In the genomic region with DNA sequence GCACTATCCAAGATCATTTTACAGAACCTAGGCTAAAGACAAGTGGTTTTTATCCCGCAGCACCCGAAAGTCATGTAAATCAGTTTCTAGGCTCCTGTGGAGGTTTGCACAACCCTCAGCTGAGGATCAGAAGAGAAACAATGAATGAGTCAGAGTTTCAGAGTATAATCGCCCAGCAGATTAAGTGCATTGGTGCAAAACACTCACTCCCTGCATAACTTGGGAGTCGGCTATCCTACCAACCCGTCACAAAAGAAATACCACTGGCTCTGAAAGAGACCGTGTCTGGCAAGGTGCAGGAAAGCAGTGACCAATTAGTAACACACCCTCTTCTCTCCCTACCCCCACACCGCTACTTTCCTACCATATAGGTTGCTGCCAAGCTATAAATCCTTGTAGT, we compare ENCODE assay signal across 8 mouse cellular contexts. TPM values are rescaled to one million over a fixed set of nuclear protein-coding genes. Genes with fewer than 3 reads are reported as not detected.
DNase-seq lines count a peak whose midpoint lies in the region; ATAC-seq and TF ChIP-seq lines count a peak whose summit lies in the region.

No protein-coding gene starts in this region.

- H3K4me1 ChIP-seq in erythroblast, embryonic 14.5 days (ENCODE audit: control insufficient read depth), result peaks cover 67% of the 10 kb centered on the region
- H3K4me1 ChIP-seq in embryonic facial prominence, embryonic 13.5 days, result peaks cover 30% of the 10 kb centered on the region
- peaks cover 22% of the 10 kb centered on the region for H3K4me1 ChIP-seq in intestine, embryonic 14.5 days (replicated peaks; ENCODE audit: control insufficient read depth, insufficient read depth, low read length)

- 3% methylated on average over 7 of the region's 7 CpGs for WGBS in embryonic facial prominence, embryonic 13.5 days
- 9% methylated on average over 7 of the region's 7 CpGs for WGBS in intestine, embryonic 14.5 days

- peaks cover 67% of the 10 kb centered on the region for H3K79me2 ChIP-seq in C2C12 (ENCODE audit: control insufficient read depth, insufficient read depth)

- peak overlapping the region; percentile 66 for H3K9ac ChIP-seq in embryonic facial prominence, embryonic 13.5 days
- H3K9ac ChIP-seq in intestine, embryonic 14.5 days (ENCODE audit: low read length), result peak overlapping the region; percentile 23; the same call in 1 of the 2 replicates

- no peaks in the 10 kb centered on the region for H3K9me3 ChIP-seq in erythroblast, embryonic 14.5 days (ENCODE audit: control insufficient read depth, low read length)
- no peaks in the 10 kb centered on the region for H3K9me3 ChIP-seq in embryonic facial prominence, embryonic 13.5 days
- H3K9me3 ChIP-seq in intestine, embryonic 14.5 days (ENCODE audit: control insufficient read depth, low read length), result no peaks in the 10 kb centered on the region

- ATAC-seq in erythroblast, adult 5-6 weeks (replicated peaks; ENCODE audit: low FRiP score, poor library complexity, severe bottlenecking), result no peak
- no peak for ATAC-seq in embryonic facial prominence, embryonic 13.5 days (ENCODE audit: insufficient number of reproducible peaks, insufficient read depth, low FRiP score, low TSS enrichment, low read depth)
- ATAC-seq in intestine, embryonic 14.5 days (replicated peaks; ENCODE audit: low FRiP score, low TSS enrichment, low read depth), result no peak
- no peak for ATAC-seq in granulocyte monocyte progenitor cell, adult 5-6 weeks (replicated peaks; ENCODE audit: poor library complexity, severe bottlenecking)

- TF ChIP-seq CTCF in C2C12 (IDR thresholded peaks at IDR 0.05; ENCODE audit: control insufficient read depth, insufficient read depth, insufficient read length), result no peak

- H3ac ChIP-seq in C2C12 (ENCODE audit: control insufficient read depth, insufficient read length, low read depth), result no peak overlapping the region

- H3K79me3 ChIP-seq in C2C12 (ENCODE audit: low read depth), result peaks cover 44% of the 10 kb centered on the region

- peak overlapping the region; percentile 81 for H3K27ac ChIP-seq in embryonic facial prominence, embryonic 13.5 days
- peak overlapping the region; percentile 78 for H3K27ac ChIP-seq in intestine, embryonic 14.5 days (ENCODE audit: low read depth)

- peak overlapping the region; percentile 89 for H3K4me2 ChIP-seq in embryonic facial prominence, embryonic 13.5 days
- peak overlapping the region; percentile 86 for H3K4me2 ChIP-seq in intestine, embryonic 14.5 days (ENCODE audit: low read length)

- peaks cover 65% of the 10 kb centered on the region for H3K36me3 ChIP-seq in erythroblast, embryonic 14.5 days (ENCODE audit: control insufficient read depth)
- peaks cover 15% of the 10 kb centered on the region for H3K36me3 ChIP-seq in C2C12 (ENCODE audit: control insufficient read depth, insufficient read depth)
- peaks cover 20% of the 10 kb centered on the region for H3K36me3 ChIP-seq in embryonic facial prominence, embryonic 13.5 days
- H3K36me3 ChIP-seq in intestine, embryonic 14.5 days (ENCODE audit: control insufficient read depth, insufficient read depth, low read length), result peaks cover 10% of the 10 kb centered on the region

- DNase-seq in intestine, embryonic 14.5 days (ENCODE audit: low spot score), result no peak
- DNase-seq in lung, postnatal 14 days, result peak; percentile 12
- no peak for DNase-seq in gastrocnemius, postnatal 10 days

- peak overlapping the region; percentile 83 for H3K4me3 ChIP-seq in erythroblast, embryonic 14.5 days (replicated peaks)
- H3K4me3 ChIP-seq in C2C12 (ENCODE audit: insufficient read depth, poor library complexity, severe bottlenecking), result no peak overlapping the region
- peak overlapping the region; percentile 71 for H3K4me3 ChIP-seq in embryonic facial prominence, embryonic 13.5 days
- peak overlapping the region; percentile 77 for H3K4me3 ChIP-seq in intestine, embryonic 14.5 days (ENCODE audit: low read depth, low read length)

- no peaks in the 10 kb centered on the region for H3K27me3 ChIP-seq in erythroblast, embryonic 14.5 days (ENCODE audit: control insufficient read depth)
- no peaks in the 10 kb centered on the region for H3K27me3 ChIP-seq in C2C12 (ENCODE audit: control insufficient read depth, insufficient read depth, insufficient read length)
- no peaks in the 10 kb centered on the region for H3K27me3 ChIP-seq in embryonic facial prominence, embryonic 13.5 days
- H3K27me3 ChIP-seq in intestine, embryonic 14.5 days (replicated peaks; ENCODE audit: control insufficient read depth, insufficient read depth, low read length), result no peaks in the 10 kb centered on the region

TF ChIP-seq in C2C12, 6 proteins besides CTCF, POLR2A, EP300 and RAD21:
- TF ChIP-seq CEBPB (IDR thresholded peaks at IDR 0.05; ENCODE audit: low read depth) (peak; percentile 77), MAX (IDR thresholded peaks at IDR 0.05) (no peak)

RNA-seq across cellular contexts. Expression of a gene that starts 3.4 kb away (rescaled TPM):
- 18.3 and 28.7 TPM in 2 replicates for polyA plus RNA-seq in erythroblast, embryonic 14.5 days (2012)
- 230 and 271 TPM in 2 replicates for total RNA-seq in erythroblast, adult 5-6 weeks (2015; ENCODE audit: low replicate concordance)
- 407 and 551 TPM in 2 replicates for total RNA-seq in erythroblast, adult 5-6 weeks (2017; ENCODE audit: low replicate concordance)
- 14.9 TPM for polyA plus RNA-seq in C2C12 (2012; fragmentation: generic; extraction: Trizol)
- 44.4 and 46.7 TPM in 2 replicates for polyA plus RNA-seq in embryonic facial prominence, embryonic 13.5 days (2015; fragmentation: Nextera tagmentation; extraction: Ambion mirVana)
- 50.5 and 50.8 TPM in 2 replicates for polyA plus RNA-seq in intestine, embryonic 14.5 days (2014; fragmentation: Nextera tagmentation; extraction: Ambion mirVana)
- total RNA-seq in granulocyte monocyte progenitor cell, adult 5-6 weeks (2014; fragmentation: Nextera tagmentation), result 6.4 and 7.9 TPM in 2 replicates
- total RNA-seq in granulocyte monocyte progenitor cell, adult 5-6 weeks (2017), result 4.4 and 6.5 TPM in 2 replicates
- total RNA-seq in gastrocnemius, postnatal 10 days (2021), result 10 to 100 TPM; 64.8 to 68.6 TPM
